Mouse (Mus musculus): ENCODE data around the gene C1qtnf7.
A peak's percentile ranks its signal among the peaks of the same experiment; 100 is the strongest.

Gene C1qtnf7

GRCm38 (mm10) chr5:43609760-43610159, 94.4 kb downstream of the C1qtnf7 start:
- DNase-seq (ENCODE audit: low spot score in 2 of 2) = no peak

- DNase-seq (ENCODE audit: low spot score in 2 of 2) = no peak
Measured at GRCm38 (mm10) chr5:43621575-43622299, 106.4 kb downstream of the C1qtnf7 start.

- DNase-seq (ENCODE audit: low spot score in 2 of 2) = no peak
Measured at GRCm38 (mm10) chr5:43625407-43625806, 110.1 kb downstream of the C1qtnf7 start.

- DNase-seq (ENCODE audit: low spot score in 2 of 2) = no peak
Measured at GRCm38 (mm10) chr5:43634071-43634601, 118.8 kb downstream of the C1qtnf7 start.

GRCm38 (mm10) chr5:43634602-43635081, 119.3 kb downstream of the C1qtnf7 start:
- no peak for DNase-seq (ENCODE audit: low spot score in 2 of 2)

GRCm38 (mm10) chr5:43645020-43645419, 129.7 kb downstream of the C1qtnf7 start:
- no peak for DNase-seq (ENCODE audit: low spot score in 2 of 2)

GRCm38 (mm10) chr5:43647098-43647774, 131.9 kb downstream of the C1qtnf7 start:
- DNase-seq (ENCODE audit: low spot score in 2 of 2) = no peak

- DNase-seq (ENCODE audit: low spot score in 2 of 2) = no peak
Measured at GRCm38 (mm10) chr5:43661498-43661897, 146.2 kb downstream of the C1qtnf7 start.

- DNase-seq (ENCODE audit: low spot score in 2 of 2) = peak in 1 of 2 experiments; percentile 26
Measured at GRCm38 (mm10) chr5:43661997-43662961, 146.9 kb downstream of the C1qtnf7 start, which contains the start of gene Cc2d2a. TSS of gene Cc2d2a (plus strand) at chr5:43662346.

GRCm38 (mm10) chr5:43663531-43663930, 148.2 kb downstream of the C1qtnf7 start:
- no peak for DNase-seq (ENCODE audit: low spot score in 2 of 2)

- no peak for DNase-seq (ENCODE audit: low spot score in 2 of 2)
Measured at GRCm38 (mm10) chr5:43665144-43665543, 149.8 kb downstream of the C1qtnf7 start.
